Mouse (Mus musculus) ES-E14 (cell line): ENCODE measurements around the gene Nmt1.

ENCODE experiments used
- CHD2 ChIP-seq: IDR thresholded peaks from 2 replicates; pipeline ENCODE4 v1.6.1; 2014; ENCODE audit warnings: mild to moderate bottlenecking, low read depth, low read length, inconsistent platforms
- MAFK ChIP-seq: IDR thresholded peaks from 2 replicates; pipeline ENCODE4 v1.6.1; 2014; ENCODE audit warnings: mild to moderate bottlenecking, low read depth, low read length, inconsistent platforms; ENCODE audit not compliant: insufficient read depth
- ZNF384 ChIP-seq: IDR thresholded peaks from 2 replicates; pipeline ENCODE4 v1.6.1; 2012; ENCODE audit warnings: low read depth, low read length, inconsistent platforms

DNA sequence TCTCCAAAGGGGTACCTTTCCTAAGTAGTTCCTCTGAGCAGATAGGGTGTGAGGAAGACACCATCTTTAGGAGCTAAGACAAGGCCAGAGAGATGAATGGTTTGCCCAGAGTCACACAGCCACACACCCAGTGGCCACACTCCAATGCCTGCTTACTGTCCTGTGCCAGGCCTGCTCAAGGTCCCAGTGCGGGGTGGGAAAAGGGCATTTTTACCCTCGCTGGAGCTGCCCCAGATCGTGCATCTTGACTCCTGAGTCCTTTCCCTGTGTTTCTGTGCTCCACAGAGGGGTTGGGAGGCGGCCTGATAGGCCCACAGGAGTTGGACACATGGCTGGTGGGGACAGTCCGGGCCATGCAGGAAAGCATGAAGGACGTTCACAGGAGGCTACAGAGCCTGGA is 77.8 kb downstream of the Nmt1 start:
- TF ChIP-seq CHD2 (no peak), ZNF384 (no peak), MAFK (no peak)
